Mouse (Mus musculus) testis, adult 2 months (tissue): ENCODE data around the gene Kctd6. TPM values are rescaled to one million over a fixed set of nuclear protein-coding genes. Genes with fewer than 3 reads are reported as not detected.
"Not testable (repeated sequence)": the region's sequence is repeated elsewhere in the genome, so short reads cannot be mapped to it uniquely, and the experiment has no call there.

ENCODE experiments used
- H3K27ac ChIP-seq: fragments of 200-500 bp; 2 replicates; pipeline ENCODE4 v1.5.1; 2012; ENCODE audit warnings: low read depth, low read length; ENCODE audit not compliant: control insufficient read depth, insufficient read depth
- H3K27me3 ChIP-seq: fragments of 200-500 bp; 2 replicates; pipeline ENCODE4 v1.6.1; 2012; ENCODE audit warnings: mild to moderate bottlenecking, low read length, moderate library complexity; ENCODE audit not compliant: control insufficient read depth, insufficient read depth
- H3K36me3 ChIP-seq: fragments of 200-500 bp; 2 replicates; pipeline ENCODE4 v1.6.1; 2012; ENCODE audit warnings: mild to moderate bottlenecking, low read length; ENCODE audit not compliant: control insufficient read depth, insufficient read depth
- H3K4me1 ChIP-seq: fragments of 200-500 bp; 2 replicates; pipeline ENCODE4 v1.6.1; 2012; ENCODE audit warnings: low read length; ENCODE audit not compliant: control insufficient read depth, insufficient read depth
- H3K4me3 ChIP-seq: fragments of 200-500 bp; 2 replicates; pipeline ENCODE4 v1.5.1; 2012; ENCODE audit warnings: low read depth, mild to moderate bottlenecking, low read length, moderate library complexity, mixed read lengths; ENCODE audit not compliant: control insufficient read depth
- CTCF ChIP-seq: fragments of 200-500 bp; IDR thresholded peaks from 2 replicates; pipeline ENCODE4 v1.5.1; 2012; ENCODE audit warnings: low read depth, mild to moderate bottlenecking, inconsistent platforms, low read length, moderate library complexity; ENCODE audit not compliant: control insufficient read depth, insufficient read depth, insufficient replicate concordance
- POLR2A ChIP-seq: fragments of 200-500 bp; IDR thresholded peaks from 2 replicates; pipeline ENCODE4 v1.6.1; 2012; ENCODE audit warnings: low read depth, mild to moderate bottlenecking, inconsistent platforms, low read length, moderate library complexity; ENCODE audit not compliant: control insufficient read depth
- polyA plus RNA-seq: library from polyadenylated mRNA; depleted of rRNA; stranded (reverse); fragments of >200 nt; gene quantifications from 2 replicates; pipeline ENCODE4 v1.2.3, GENCODE M21; 2012; rRNA removed

Gene Kctd6
- polyA plus RNA-seq, 1 experiment = 2.8 TPM

DNA sequence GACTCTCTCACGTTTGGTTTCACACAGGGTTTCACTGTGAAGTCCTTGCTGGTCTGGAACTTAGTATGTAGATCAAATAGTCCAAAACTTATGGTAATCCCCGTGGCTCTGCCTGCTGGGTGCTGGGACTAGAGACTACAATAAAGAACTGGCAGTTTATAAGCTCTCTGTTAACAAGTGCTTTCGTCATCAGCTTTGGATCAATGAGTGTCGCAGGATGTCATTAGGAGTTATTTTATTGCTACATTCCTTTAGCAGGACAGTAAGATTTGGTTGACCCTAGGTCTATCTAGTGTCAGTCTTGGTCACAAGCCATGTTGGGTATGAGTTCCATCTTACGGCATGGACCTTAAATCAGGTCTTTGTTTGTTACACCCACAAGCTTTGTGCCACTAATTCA, 46.3 kb downstream of the Kctd6 start:
- H3K27ac ChIP-seq = no peak overlapping the region
- H3K4me3 ChIP-seq = no peak overlapping the region
- TF ChIP-seq POLR2A = no peak
- TF ChIP-seq CTCF = no peak
- H3K27me3 ChIP-seq = no peaks in the 10 kb centered on the region
- H3K4me1 ChIP-seq = no peaks in the 10 kb centered on the region
- no peaks in the 10 kb centered on the region for H3K36me3 ChIP-seq

DNA sequence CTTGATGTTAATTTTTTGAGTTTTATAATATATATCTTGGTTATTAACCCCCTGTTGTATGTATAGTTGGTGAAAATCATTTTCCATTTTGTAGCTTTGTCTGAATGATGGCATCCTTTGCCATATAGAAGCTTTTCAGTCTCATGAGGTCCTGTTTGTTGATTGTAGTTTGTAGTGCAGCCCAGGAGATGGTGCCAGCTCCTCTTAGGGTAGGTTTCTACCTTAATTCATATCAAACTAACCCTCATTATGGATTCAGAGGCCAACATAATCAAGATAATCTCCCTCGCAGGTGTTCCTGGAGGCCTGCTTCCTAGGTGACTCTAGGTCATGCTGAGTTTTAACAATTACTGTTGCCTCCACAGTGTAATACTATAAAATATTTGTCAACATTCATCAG, 48.3 kb downstream of the Kctd6 start:
- Histone ChIP-seq H3K4me3 (no peak overlapping the region), H3K36me3 (no peaks in the 10 kb centered on the region), H3K27me3 (no peaks in the 10 kb centered on the region), H3K27ac (no peak overlapping the region), H3K4me1 (no peaks in the 10 kb centered on the region)
- TF ChIP-seq POLR2A (no peak), CTCF (no peak)

DNA sequence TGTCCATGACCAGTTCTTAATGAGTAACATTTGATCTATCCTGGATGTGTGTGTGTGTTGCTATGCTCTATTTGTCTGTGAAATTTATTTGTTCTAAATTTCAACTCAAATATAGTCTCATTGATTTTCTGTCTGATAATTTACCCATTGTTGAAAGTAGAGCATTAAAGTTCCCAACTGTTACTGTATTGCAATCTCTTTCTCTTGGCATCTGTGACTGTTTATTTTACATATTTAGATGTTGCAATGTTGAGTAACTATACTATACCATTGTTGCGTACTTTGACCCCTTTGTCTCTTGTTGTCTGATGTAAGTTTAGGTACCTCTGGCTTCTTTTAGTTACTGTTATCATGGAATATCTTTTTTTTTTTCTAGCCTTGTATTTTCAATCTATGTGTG, 50.4 kb downstream of the Kctd6 start:
- no peaks in the 10 kb centered on the region for H3K36me3 ChIP-seq
- no peaks in the 10 kb centered on the region for H3K4me1 ChIP-seq
- no peaks in the 10 kb centered on the region for H3K27me3 ChIP-seq
- H3K4me3 ChIP-seq = no peak overlapping the region
- H3K27ac ChIP-seq = no peak overlapping the region
- TF ChIP-seq POLR2A (no peak), CTCF (no peak)

- H3K4me3 ChIP-seq, H3K27ac ChIP-seq, H3K36me3 ChIP-seq, H3K27me3 ChIP-seq, H3K4me1 ChIP-seq: not testable (repeated sequence)
Observed at GRCm38 (mm10) chr14:8271281-8271680, 57.3 kb downstream of the Kctd6 start.

Other genes with a start within 250 kb of the Kctd6 start
- 1.1 and 1.4 TPM in 2 replicates for gene Dnase1l3, start 219.6 kb upstream of the Kctd6 start, polyA plus RNA-seq
- 16.9 and 19.5 TPM in 2 replicates for gene Abhd6, start 211.2 kb upstream of the Kctd6 start, polyA plus RNA-seq
- gene Rpp14, start 133.8 kb upstream of the Kctd6 start, polyA plus RNA-seq = 3.0 and 3.3 TPM in 2 replicates
- gene Pxk, start 115.9 kb upstream of the Kctd6 start, polyA plus RNA-seq = 39.4 and 44.0 TPM in 2 replicates
- gene Pdhb, start 41.1 kb upstream of the Kctd6 start, polyA plus RNA-seq = 97.6 and 115 TPM in 2 replicates
- 0.35 and 0.48 TPM in 2 replicates for gene Acox2, start 45.2 kb downstream of the Kctd6 start, polyA plus RNA-seq
- gene Fam107a, start 103.9 kb downstream of the Kctd6 start, polyA plus RNA-seq = 1.3 and 2.4 TPM in 2 replicates
- gene Oit1, start 164.6 kb downstream of the Kctd6 start, polyA plus RNA-seq = 60.7 and 64.7 TPM in 2 replicates